Mouse (Mus musculus) lung, embryonic 15.5 days (tissue): ENCODE data around the gene Clint1. TPM values are rescaled to one million over a fixed set of nuclear protein-coding genes. Genes with fewer than 3 reads are reported as not detected.

Experiments
- ATAC-seq: fragments of 200-750 bp; cut with Nextera tagmentation; 2 replicates; pipeline ENCODE4 v1.8.0; 2017; ENCODE audit warnings: moderate number of reproducible peaks, borderline replicate concordance; ENCODE audit not compliant: low FRiP score, low TSS enrichment; ENCODE audit errors: extremely low read depth
- H3K27ac ChIP-seq: fragments of 300-500 bp; sonication (generic); 2 replicates; pipeline ENCODE4 v1.5.1; 2015; ENCODE audit warnings: moderate library complexity, mild to moderate bottlenecking, inconsistent platforms
- H3K27me3 ChIP-seq: fragments of 300-500 bp; sonication (generic); 2 replicates; pipeline ENCODE4 v1.6.1; 2015; ENCODE audit warnings: inconsistent platforms
- H3K36me3 ChIP-seq: fragments of 300-500 bp; sonication (generic); 2 replicates; pipeline ENCODE4 v1.6.1; 2015; ENCODE audit warnings: inconsistent platforms
- H3K4me1 ChIP-seq: fragments of 300-500 bp; sonication (generic); 2 replicates; pipeline ENCODE4 v1.6.1; 2015; ENCODE audit warnings: inconsistent platforms
- H3K4me2 ChIP-seq: fragments of 300-500 bp; sonication (generic); 2 replicates; pipeline ENCODE4 v1.6.1; 2015; ENCODE audit warnings: inconsistent platforms, mild to moderate bottlenecking, moderate library complexity
- H3K4me3 ChIP-seq: fragments of 300-500 bp; sonication (generic); 2 replicates; pipeline ENCODE4 v1.5.1; 2015; ENCODE audit warnings: mild to moderate bottlenecking, inconsistent platforms
- H3K9ac ChIP-seq: fragments of 300-500 bp; sonication (generic); 2 replicates; pipeline ENCODE4 v1.6.1; 2015; ENCODE audit warnings: inconsistent platforms
- H3K9me3 ChIP-seq: fragments of 300-500 bp; sonication (generic); 2 replicates; pipeline ENCODE4 v1.6.1; 2016; ENCODE audit warnings: inconsistent platforms
- WGBS: fragments of 180-500 bp; shearing (Covaris S2); methylation state at CpG from one replicate; pipeline ENCODE4 v1.1.7; 2015; 5-methylcytosine and 5-hydroxymethylcytosine counted together
- polyA plus RNA-seq: library from polyadenylated mRNA; unstranded; fragments of >200 nt; fragmentation: Nextera tagmentation; extraction: Ambion mirVana; gene quantifications from 2 replicates; pipeline ENCODE4 v1.2.1, GENCODE M21; 2015

Clint1 gene
- polyA plus RNA-seq = 72.1 and 76.4 TPM in 2 replicates

DNA sequence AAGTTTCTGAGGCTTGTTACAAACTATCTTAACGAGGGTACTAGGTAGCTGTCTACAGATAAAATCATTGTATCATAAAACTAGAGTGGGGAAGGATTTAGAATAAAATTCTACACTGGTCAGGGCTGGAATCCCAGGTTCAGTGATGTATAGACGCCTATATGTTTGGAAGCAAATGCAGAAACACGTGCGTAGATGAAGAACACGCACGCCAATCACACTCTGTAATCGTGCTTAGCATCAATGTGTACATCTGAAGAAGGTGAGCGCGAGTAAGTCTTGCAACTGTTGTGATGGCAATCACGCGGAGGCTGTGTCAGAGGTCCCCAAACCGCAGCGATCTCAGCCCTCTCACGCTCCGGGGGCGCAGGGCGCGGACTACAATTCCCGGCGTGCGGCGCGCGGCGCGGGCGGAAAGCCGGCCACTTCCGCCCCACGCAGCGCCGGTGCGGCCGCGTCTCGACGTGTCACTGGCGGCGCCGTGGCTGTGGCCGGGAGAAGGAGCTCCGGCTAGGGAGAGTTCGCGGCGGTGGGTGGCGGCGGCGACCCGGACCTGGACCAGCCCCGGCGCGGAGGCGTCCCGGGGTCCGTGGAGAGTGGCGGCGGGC is at the start of gene Clint1:
Gene Clint1 (plus strand): TSS at position 536 of the 608 bp plus-strand sequence.
- Histone ChIP-seq H3K36me3 (no peaks in the 10 kb centered on the region), H3K4me3 (peak within 1 kb of the TSS; percentile 77), H3K4me2 (peak within 1 kb of the TSS; percentile 55), H3K9me3 (no peaks in the 10 kb centered on the region), H3K27ac (peak within 1 kb of the TSS; percentile 80), H3K9ac (peak within 1 kb of the TSS; percentile 77), H3K27me3 (no peaks in the 10 kb centered on the region), H3K4me1 (peaks cover 36% of the 10 kb centered on the region)
- WGBS = 1% methylated on average over 40 of the region's 57 CpGs
- ATAC-seq = peak; percentile 95

- WGBS = 72% methylated on average over 4 of the region's 4 CpGs
- Histone ChIP-seq H3K4me2 (no peak overlapping the region), H3K9me3 (no peaks in the 10 kb centered on the region), H3K36me3 (no peaks in the 10 kb centered on the region), H3K4me3 (no peak overlapping the region), H3K27me3 (no peaks in the 10 kb centered on the region), H3K4me1 (peaks cover 8% of the 10 kb centered on the region; the same call in 1 of the 2 replicates), H3K27ac (no peak overlapping the region), H3K9ac (no peak overlapping the region)
- ATAC-seq = no peak
Measured at GRCm38 (mm10) chr11:45804068-45804467, 47.8 kb upstream of the Clint1 start.

DNA sequence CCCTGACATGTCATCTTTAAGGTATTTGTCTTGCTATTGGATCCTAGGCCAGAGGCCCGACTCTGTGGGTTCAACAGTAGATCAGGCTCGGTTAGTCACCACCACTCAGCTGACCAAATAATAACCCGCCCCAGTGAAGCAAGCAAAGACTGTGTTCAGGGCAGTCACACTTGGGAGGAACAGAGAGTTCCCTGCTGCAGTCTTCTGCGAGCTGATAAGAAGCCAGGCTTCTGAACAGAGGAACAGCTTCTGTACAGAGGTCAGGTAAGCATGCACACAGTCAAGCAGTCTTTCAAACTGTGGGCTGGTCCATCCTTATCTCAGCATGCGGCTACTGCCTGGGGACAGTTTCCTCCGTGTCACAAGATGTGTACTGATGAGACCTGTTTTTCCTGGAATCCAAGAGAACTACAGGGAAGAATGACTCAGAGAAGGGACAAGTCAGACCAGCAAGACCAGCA is 46.5 kb upstream of the Clint1 start:
- WGBS = 39% methylated on average over 6 of the region's 6 CpGs
- Histone ChIP-seq H3K9ac (no peak overlapping the region), H3K27me3 (no peaks in the 10 kb centered on the region), H3K4me3 (no peak overlapping the region), H3K36me3 (no peaks in the 10 kb centered on the region), H3K4me1 (no peaks in the 10 kb centered on the region), H3K4me2 (no peak overlapping the region), H3K9me3 (no peaks in the 10 kb centered on the region), H3K27ac (no peak overlapping the region)
- peak; percentile 74; the same call in 1 of the 2 replicates for ATAC-seq

DNA sequence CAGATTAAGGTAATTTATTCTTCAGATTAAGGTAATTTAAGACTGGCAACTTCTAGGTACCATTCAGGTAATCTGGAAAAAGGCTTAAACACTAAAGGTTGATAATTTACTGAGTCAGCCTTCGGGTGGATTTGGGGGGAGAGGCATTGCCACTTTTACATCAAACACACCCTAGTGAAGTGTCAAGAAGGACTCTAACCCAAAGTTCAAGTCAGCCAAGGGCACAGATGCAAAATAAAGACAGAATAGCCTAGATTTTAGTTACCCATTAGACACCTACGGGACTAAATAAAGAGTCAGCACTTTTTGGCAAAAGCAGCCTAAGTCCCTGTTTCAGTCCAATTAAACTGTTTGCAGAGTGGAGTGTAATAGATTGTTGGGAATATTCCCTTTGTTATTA is 46.0 kb upstream of the Clint1 start:
- no peaks in the 10 kb centered on the region for H3K4me1 ChIP-seq
- no peaks in the 10 kb centered on the region for H3K27me3 ChIP-seq
- WGBS = 57% methylated on average over 2 of the region's 2 CpGs
- no peaks in the 10 kb centered on the region for H3K9me3 ChIP-seq
- no peaks in the 10 kb centered on the region for H3K36me3 ChIP-seq
- H3K9ac ChIP-seq = no peak overlapping the region
- H3K27ac ChIP-seq = no peak overlapping the region
- no peak overlapping the region for H3K4me2 ChIP-seq
- no peak for ATAC-seq
- H3K4me3 ChIP-seq = no peak overlapping the region

DNA sequence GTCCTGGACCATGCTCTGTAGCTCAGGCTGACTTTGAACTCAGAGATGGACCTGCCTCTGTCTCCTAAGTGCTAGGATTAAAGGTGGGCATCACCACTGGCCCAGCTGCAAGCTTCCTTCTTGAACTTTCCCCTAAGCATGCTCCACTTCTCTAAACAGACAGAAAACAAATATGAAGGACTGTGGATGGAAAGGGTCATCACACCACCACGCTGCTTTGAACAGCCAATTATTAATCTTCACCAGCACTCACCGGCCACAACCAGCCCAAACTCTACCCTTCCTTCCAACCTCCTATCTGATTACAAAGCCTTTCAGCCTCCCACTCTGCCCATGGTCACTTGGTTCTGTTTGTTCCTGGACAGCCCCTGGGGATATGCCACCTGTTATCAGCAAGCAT is 45.6 kb upstream of the Clint1 start:
- Histone ChIP-seq H3K9ac (no peak overlapping the region), H3K27me3 (no peaks in the 10 kb centered on the region), H3K36me3 (no peaks in the 10 kb centered on the region), H3K9me3 (no peaks in the 10 kb centered on the region), H3K27ac (no peak overlapping the region), H3K4me3 (no peak overlapping the region), H3K4me2 (no peak overlapping the region), H3K4me1 (no peaks in the 10 kb centered on the region)
- no peak for ATAC-seq
- WGBS = 42% methylated on average over 2 of the region's 2 CpGs

GRCm38 (mm10) chr11:45806809-45807208 is 45.0 kb upstream of the Clint1 start:
- H3K4me3 ChIP-seq = no peak overlapping the region
- H3K27me3 ChIP-seq = no peaks in the 10 kb centered on the region
- H3K27ac ChIP-seq = no peak overlapping the region
- 77% methylated on average over 3 of the region's 3 CpGs for WGBS
- no peaks in the 10 kb centered on the region for H3K36me3 ChIP-seq
- no peak for ATAC-seq
- no peaks in the 10 kb centered on the region for H3K9me3 ChIP-seq
- no peak overlapping the region for H3K9ac ChIP-seq
- H3K4me2 ChIP-seq = no peak overlapping the region
- no peaks in the 10 kb centered on the region for H3K4me1 ChIP-seq

GRCm38 (mm10) chr11:45807820-45808219 is 44.0 kb upstream of the Clint1 start:
- WGBS = 76% methylated on average over 12 of the region's 12 CpGs
- no peak overlapping the region for H3K4me2 ChIP-seq

DNA sequence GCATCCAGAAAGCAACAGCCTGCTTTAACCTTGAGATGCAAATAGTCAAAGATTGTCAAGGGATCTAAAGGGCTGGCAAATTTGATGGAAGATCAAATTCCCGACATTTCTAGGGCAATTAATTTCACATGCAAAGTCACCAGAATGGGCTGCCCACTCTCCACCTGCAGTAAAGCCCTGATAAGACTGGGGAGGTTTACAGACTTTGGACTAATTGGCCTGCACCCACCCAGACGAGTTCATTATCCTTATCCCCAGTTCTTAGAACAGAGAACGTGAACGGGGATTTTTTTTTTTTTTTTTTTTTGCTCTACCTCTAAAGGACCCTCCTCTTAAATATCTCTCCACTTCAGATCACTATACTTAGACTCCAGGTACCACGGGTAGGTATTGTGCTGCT is 42.4 kb upstream of the Clint1 start:
- H3K4me1 ChIP-seq = no peaks in the 10 kb centered on the region
- H3K27ac ChIP-seq = no peak overlapping the region
- no peak overlapping the region for H3K9ac ChIP-seq
- H3K9me3 ChIP-seq = no peaks in the 10 kb centered on the region
- no peaks in the 10 kb centered on the region for H3K27me3 ChIP-seq
- H3K36me3 ChIP-seq = no peaks in the 10 kb centered on the region
- no peak for ATAC-seq
- WGBS = 41% methylated on average over 5 of the region's 5 CpGs
- H3K4me3 ChIP-seq = no peak overlapping the region
- no peak overlapping the region for H3K4me2 ChIP-seq

More at GRCm38 (mm10) chr11:45807820-45808219, 44.0 kb upstream of the Clint1 start:
- Histone ChIP-seq H3K4me3 (no peak overlapping the region), H3K9me3 (no peaks in the 10 kb centered on the region), H3K9ac (no peak overlapping the region), H3K27me3 (no peaks in the 10 kb centered on the region), H3K36me3 (no peaks in the 10 kb centered on the region), H3K4me1 (no peaks in the 10 kb centered on the region), H3K27ac (no peak overlapping the region)
- ATAC-seq = no peak

GRCm38 (mm10) chr11:45810056-45810455 is 41.8 kb upstream of the Clint1 start:
- ATAC-seq = no peak
- 84% methylated on average over 6 of the region's 6 CpGs for WGBS
- no peaks in the 10 kb centered on the region for H3K36me3 ChIP-seq
- no peak overlapping the region for H3K4me3 ChIP-seq
- H3K9ac ChIP-seq = no peak overlapping the region
- H3K27me3 ChIP-seq = no peaks in the 10 kb centered on the region
- H3K4me2 ChIP-seq = no peak overlapping the region
- H3K4me1 ChIP-seq = no peaks in the 10 kb centered on the region
- H3K9me3 ChIP-seq = no peaks in the 10 kb centered on the region
- no peak overlapping the region for H3K27ac ChIP-seq

- Histone ChIP-seq H3K36me3 (no peaks in the 10 kb centered on the region), H3K9me3 (no peaks in the 10 kb centered on the region), H3K9ac (no peak overlapping the region), H3K4me3 (no peak overlapping the region), H3K4me1 (no peaks in the 10 kb centered on the region), H3K27me3 (no peaks in the 10 kb centered on the region), H3K27ac (no peak overlapping the region), H3K4me2 (no peak overlapping the region)
- 79% methylated on average over 8 of the region's 8 CpGs for WGBS
- ATAC-seq = no peak
Measured at GRCm38 (mm10) chr11:45810805-45811204, 41.0 kb upstream of the Clint1 start.

DNA sequence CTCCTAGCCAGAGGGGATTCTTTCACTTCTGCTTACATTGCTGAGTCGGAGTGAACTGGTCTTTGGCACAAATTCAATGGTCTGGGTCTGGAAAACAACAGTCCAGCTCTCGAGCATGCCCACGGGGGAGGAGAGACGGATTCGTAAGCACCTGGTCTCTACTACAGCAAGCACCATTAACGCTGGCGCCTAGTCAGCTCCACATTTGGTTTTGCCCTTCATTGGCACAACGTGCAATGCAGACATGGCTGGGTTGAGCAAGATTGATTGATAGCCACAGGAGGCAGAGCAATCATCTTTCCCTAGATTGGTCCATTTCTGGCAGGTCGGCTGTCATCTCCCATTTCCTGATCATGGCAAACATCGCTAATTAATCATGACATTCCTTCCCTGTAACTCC is 36.2 kb upstream of the Clint1 start:
- WGBS = 72% methylated on average over 10 of the region's 10 CpGs
- no peak overlapping the region for H3K4me2 ChIP-seq

DNA sequence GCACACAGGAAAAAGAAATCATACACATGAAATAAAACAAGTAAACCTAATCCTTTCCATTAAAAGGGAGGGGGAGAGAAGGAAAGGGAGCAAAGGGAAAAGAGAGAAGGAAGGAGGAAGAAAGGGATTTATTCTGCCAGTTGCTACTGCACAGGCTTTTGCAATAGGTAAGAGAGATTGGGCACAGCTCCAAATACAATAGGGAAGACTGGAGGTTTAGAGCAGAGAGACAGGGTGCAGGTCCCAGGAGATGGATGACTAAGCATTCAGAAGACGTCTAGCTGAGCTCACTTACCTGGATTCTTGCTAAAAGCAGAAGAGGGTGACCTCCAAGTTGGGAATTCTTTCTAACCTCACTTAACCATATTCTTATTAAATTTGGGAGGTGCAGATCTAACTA is 35.1 kb upstream of the Clint1 start:
- H3K9me3 ChIP-seq = no peaks in the 10 kb centered on the region
- H3K27ac ChIP-seq = no peak overlapping the region
- no peaks in the 10 kb centered on the region for H3K4me1 ChIP-seq
- no peaks in the 10 kb centered on the region for H3K27me3 ChIP-seq
- no peak for ATAC-seq
- no peak overlapping the region for H3K4me2 ChIP-seq
- H3K4me3 ChIP-seq = no peak overlapping the region
- H3K9ac ChIP-seq = no peak overlapping the region
- WGBS = 60% methylated on average over 1 of the region's 1 CpGs
- no peaks in the 10 kb centered on the region for H3K36me3 ChIP-seq

More for the DNA sequence above, 36.2 kb upstream of the Clint1 start:
- Histone ChIP-seq H3K27me3 (no peaks in the 10 kb centered on the region), H3K9me3 (no peaks in the 10 kb centered on the region), H3K36me3 (no peaks in the 10 kb centered on the region), H3K27ac (no peak overlapping the region), H3K9ac (no peak overlapping the region), H3K4me1 (no peaks in the 10 kb centered on the region), H3K4me3 (no peak overlapping the region)
- ATAC-seq = no peak
